Comparison of ENCODE assay signal across 19 mouse cellular contexts in the genomic region with DNA sequence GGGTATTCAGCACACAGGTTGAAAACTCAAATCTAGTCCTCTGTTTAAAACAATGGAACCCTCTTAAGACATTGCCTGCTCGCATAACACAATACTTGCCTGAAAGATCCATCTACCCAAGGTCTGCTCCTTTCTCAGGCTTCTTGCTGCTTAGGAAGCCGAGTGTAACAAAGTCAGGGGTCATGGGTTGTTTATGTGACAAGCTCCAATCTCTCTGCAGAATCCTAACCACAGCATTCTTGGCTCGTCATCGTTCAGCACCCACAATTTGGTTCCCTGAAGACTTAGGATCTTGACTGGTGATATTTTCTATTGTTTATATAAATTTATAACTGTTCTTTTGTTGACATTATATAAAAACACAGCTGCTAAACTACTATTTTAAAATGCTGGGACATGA. TPM values are rescaled to one million over a fixed set of nuclear protein-coding genes. Genes with fewer than 3 reads are reported as not detected.
DNase-seq lines count a peak whose midpoint lies in the region; ATAC-seq and TF ChIP-seq lines count a peak whose summit lies in the region.
"Had no signal": no experiment of that assay in that cellular context is flagged by ENCODE, and none has a peak within 500 bp of the region (broad histone marks: within the 10 kb centered on the region; RNA-seq: fewer than 3 reads in every experiment).

No protein-coding gene starts in this region.

- ATAC-seq in kidney, embryonic 16.5 days (ENCODE audit: low FRiP score, low TSS enrichment), result no peak
- no peak for ATAC-seq in lung, postnatal 0 days
- peak; percentile 38; the same call in 1 of the 2 replicates for ATAC-seq in megakaryocyte progenitor cell, adult 5-6 weeks (replicated peaks; ENCODE audit: poor library complexity)
- no peak for ATAC-seq in frontal cortex, adult (ENCODE audit: low TSS enrichment)
- ATAC-seq: forebrain, embryonic 16.5 days; liver, postnatal 0 days had no signal

- no peaks in the 10 kb centered on the region for H3K27me3 ChIP-seq in kidney, adult 2 months (replicated peaks; ENCODE audit: control insufficient read depth, insufficient read depth, low read length)
- H3K27me3 ChIP-seq in kidney, embryonic 16.5 days (ENCODE audit: insufficient read depth, low read length), result no peaks in the 10 kb centered on the region
- no peaks in the 10 kb centered on the region for H3K27me3 ChIP-seq in lung, postnatal 0 days (replicated peaks; ENCODE audit: insufficient read depth, low read length)
- H3K27me3 ChIP-seq: heart, embryonic 15.5 days; neural tube, embryonic 13.5 days had no signal

- no peak for TF ChIP-seq POLR2A in kidney, adult 2 months (IDR thresholded peaks at IDR 0.05; ENCODE audit: low read depth, low read length)
- no peak for TF ChIP-seq POLR2A in lung, adult 2 months (IDR thresholded peaks at IDR 0.05; ENCODE audit: borderline replicate concordance, extremely low read depth, low read depth, low read length)

- peak; percentile 51 for DNase-seq in kidney, adult 2 months
- DNase-seq in lung, postnatal 0 days (ENCODE audit: low spot score), result peak; percentile 42
- DNase-seq in lung, adult 2 months, result no peak
- DNase-seq in adipocyte (ENCODE audit: low spot score), result peak; percentile 92
- DNase-seq in cerebellum, postnatal 10 days, result no peak
- DNase-seq: adrenal gland, adult 8-10 months; cerebellum, postnatal 25 days; liver, postnatal 0 days had no signal

- no peaks in the 10 kb centered on the region for H3K9me3 ChIP-seq in kidney, embryonic 16.5 days (ENCODE audit: low read length)
- no peaks in the 10 kb centered on the region for H3K9me3 ChIP-seq in lung, postnatal 0 days (ENCODE audit: low read length)
- H3K9me3 ChIP-seq: embryonic facial prominence, embryonic 10.5 days; heart, embryonic 15.5 days; neural tube, embryonic 13.5 days had no signal

- no peak overlapping the region for H3K4me2 ChIP-seq in kidney, embryonic 16.5 days (replicated peaks; ENCODE audit: low read depth, low read length)
- H3K4me2 ChIP-seq in lung, postnatal 0 days (replicated peaks; ENCODE audit: low read depth, low read length), result no peak overlapping the region
- H3K4me2 ChIP-seq: heart, embryonic 15.5 days; midbrain, embryonic 11.5 days; neural tube, embryonic 13.5 days had no signal

- 51% methylated on average over 4 of the region's 4 CpGs for WGBS in kidney, adult 2 months
- 49% methylated on average over 4 of the region's 4 CpGs for WGBS in kidney, embryonic 16.5 days
- WGBS in lung, postnatal 0 days, result 37% methylated on average over 4 of the region's 4 CpGs
- 47% methylated on average over 4 of the region's 4 CpGs for WGBS in lung, adult 2 months

- H3K36me3 ChIP-seq in kidney, adult 2 months (ENCODE audit: control insufficient read depth, insufficient read depth, low read length), result no peaks in the 10 kb centered on the region
- H3K36me3 ChIP-seq in kidney, embryonic 16.5 days (ENCODE audit: insufficient read depth, low read length), result no peaks in the 10 kb centered on the region
- no peaks in the 10 kb centered on the region for H3K36me3 ChIP-seq in lung, postnatal 0 days (ENCODE audit: insufficient read depth, low read length)
- H3K36me3 ChIP-seq: embryonic facial prominence, embryonic 10.5 days; heart, embryonic 15.5 days; neural tube, embryonic 13.5 days had no signal

- H3K4me3 ChIP-seq in kidney, adult 2 months (ENCODE audit: insufficient read depth, low read depth, low read length), result no peak overlapping the region
- no peak overlapping the region for H3K4me3 ChIP-seq in kidney, embryonic 16.5 days (ENCODE audit: low read length)
- no peak overlapping the region for H3K4me3 ChIP-seq in lung, postnatal 0 days (ENCODE audit: low read depth, low read length)
- no peak overlapping the region for H3K4me3 ChIP-seq in lung, adult 2 months (replicated peaks; ENCODE audit: extremely low read depth, low read depth, low read length)
- H3K4me3 ChIP-seq: embryonic facial prominence, embryonic 10.5 days; erythroblast, embryonic 14.5 days; heart, embryonic 15.5 days; neural tube, embryonic 13.5 days had no signal

- no peak for TF ChIP-seq EP300 in lung, postnatal 0 days (IDR thresholded peaks at IDR 0.05)

- TF ChIP-seq CTCF in kidney, adult 2 months (conservative IDR thresholded peaks at IDR 0.05; ENCODE audit: insufficient read depth, insufficient read length, low read depth, low read length), result no peak
- TF ChIP-seq CTCF in lung, postnatal 0 days (IDR thresholded peaks at IDR 0.05), result no peak
- no peak for TF ChIP-seq CTCF in lung, adult 2 months (IDR thresholded peaks at IDR 0.05; ENCODE audit: insufficient read depth, low read length)

- no peak overlapping the region for H3K9ac ChIP-seq in kidney, embryonic 16.5 days (replicated peaks; ENCODE audit: low read length)
- no peak overlapping the region for H3K9ac ChIP-seq in lung, postnatal 0 days (replicated peaks; ENCODE audit: low read depth)
- H3K9ac ChIP-seq: heart, embryonic 15.5 days; liver, postnatal 0 days; neural tube, embryonic 13.5 days had no signal

- no peak overlapping the region for H3K27ac ChIP-seq in kidney, adult 2 months (ENCODE audit: insufficient read depth, low read depth, low read length)
- H3K27ac ChIP-seq in kidney, embryonic 16.5 days (ENCODE audit: low read length), result no peak overlapping the region
- no peak overlapping the region for H3K27ac ChIP-seq in lung, postnatal 0 days (ENCODE audit: low read length)
- H3K27ac ChIP-seq: embryonic facial prominence, embryonic 10.5 days; heart, embryonic 15.5 days; neural tube, embryonic 13.5 days had no signal

- no peaks in the 10 kb centered on the region; the same call in 1 of the 2 replicates for H3K4me1 ChIP-seq in kidney, adult 2 months (ENCODE audit: control insufficient read depth, insufficient read depth, low read length)
- peaks cover 5% of the 10 kb centered on the region; the same call in 1 of the 2 replicates for H3K4me1 ChIP-seq in kidney, embryonic 16.5 days (ENCODE audit: insufficient read depth, low read length)
- no peaks in the 10 kb centered on the region for H3K4me1 ChIP-seq in lung, postnatal 0 days (ENCODE audit: insufficient read depth, low read depth, low read length)
- H3K4me1 ChIP-seq in lung, adult 2 months (ENCODE audit: control insufficient read depth, insufficient read depth, low read length), result no peaks in the 10 kb centered on the region; the same call in 1 of the 2 replicates
- H3K4me1 ChIP-seq: embryonic facial prominence, embryonic 10.5 days had no signal

RNA-seq across cellular contexts. Expression of gene Plac8, which starts 32.0 kb away (rescaled TPM):
- polyA plus RNA-seq in kidney, adult 2 months (2012; rRNA removed), result 44.5 and 60.0 TPM in 2 replicates
- polyA plus RNA-seq in kidney, embryonic 16.5 days (2015; fragmentation: Nextera tagmentation; extraction: Ambion mirVana), result 87.7 and 91.5 TPM in 2 replicates
- polyA plus RNA-seq in lung, postnatal 0 days (2015; fragmentation: Nextera tagmentation; extraction: Ambion mirVana), result 51.2 and 59.3 TPM in 2 replicates
- 49.8 and 87.4 TPM in 2 replicates for polyA plus RNA-seq in lung, adult 2 months (2012; rRNA removed)
- total RNA-seq in megakaryocyte progenitor cell, adult 5-6 weeks (2015), result 4,454 and 4,759 TPM in 2 replicates
- 3,425 and 3,832 TPM in 2 replicates for total RNA-seq in megakaryocyte progenitor cell, adult 5-6 weeks (2017)
- total RNA-seq: layer of hippocampus, postnatal 25 days; left cerebral cortex, postnatal 14 days had no signal

Comparison
In these comparisons a context has a peak if more than half of its experiments do, and no peak if none do; other contexts are left out.
1. DNase-seq: peak in kidney, adult 2 months (single experiment), lung, postnatal 0 days (single experiment) and adipocyte (single experiment); none in lung, adult 2 months (single experiment) and cerebellum, postnatal 10 days (0 of 2).